Mouse (Mus musculus): Measurements from ENCODE around the gene Mapk8ip2.

DNA sequence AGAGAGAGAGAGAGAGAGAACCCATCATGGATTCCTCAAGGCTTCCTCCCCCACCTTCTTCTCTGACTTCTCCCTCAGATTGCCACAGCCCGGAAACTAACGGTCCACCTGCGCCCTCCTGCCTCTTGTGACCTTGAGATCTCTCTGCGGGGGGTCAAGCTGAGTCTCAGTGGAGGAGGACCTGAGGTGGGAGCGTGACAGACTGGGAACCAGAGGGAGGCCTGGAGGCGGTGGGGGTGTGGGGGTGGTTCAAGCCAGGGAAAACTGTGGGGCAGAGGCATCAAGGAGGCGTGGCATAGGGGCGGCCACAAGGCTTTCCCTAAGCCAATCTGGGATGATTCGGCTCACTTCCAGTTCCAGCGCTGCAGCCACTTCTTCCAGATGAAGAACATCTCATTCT is 6.6 kb downstream of the Mapk8ip2 start:
- no peak for TF ChIP-seq CTCF (IDR thresholded peaks at IDR 0.05; ENCODE audit: low read depth)
- TF ChIP-seq EP300 (IDR thresholded peaks at IDR 0.05; ENCODE audit: low read depth): no peak
